Mouse (Mus musculus) liver, embryonic 13.5 days (tissue): ENCODE results near the gene Gm4858. TPM values are rescaled to one million over a fixed set of nuclear protein-coding genes. Genes with fewer than 3 reads are reported as not detected.

Experiments
- ATAC-seq: fragments of 200-750 bp; cut with Nextera tagmentation; 2 replicates; pipeline ENCODE4 v1.8.0; 2017; ENCODE audit warnings: low read depth, mild to moderate bottlenecking, moderate number of reproducible peaks, moderate library complexity
- DNase-seq: peaks from one replicate; pipeline ENCODE4 v3.0.0; 2022
- H3K27ac ChIP-seq: fragments of 300-500 bp; sonication (generic); 2 replicates; pipeline ENCODE4 v1.5.1; 2015; ENCODE audit warnings: moderate library complexity, mild to moderate bottlenecking, inconsistent platforms
- H3K27me3 ChIP-seq: fragments of 300-500 bp; sonication (generic); 2 replicates; pipeline ENCODE4 v1.6.1; 2015; ENCODE audit warnings: mild to moderate bottlenecking, inconsistent platforms
- H3K36me3 ChIP-seq: fragments of 300-500 bp; sonication (generic); 2 replicates; pipeline ENCODE4 v1.6.1; 2015; ENCODE audit warnings: mild to moderate bottlenecking, inconsistent platforms
- H3K4me1 ChIP-seq: fragments of 300-500 bp; sonication (generic); replicated peaks from 2 replicates; pipeline ENCODE4 v1.6.1; 2015; ENCODE audit warnings: inconsistent platforms
- H3K4me2 ChIP-seq: fragments of 300-500 bp; sonication (generic); 2 replicates; pipeline ENCODE4 v1.6.1; 2015; ENCODE audit warnings: inconsistent platforms, mild to moderate bottlenecking, moderate library complexity
- H3K4me3 ChIP-seq: fragments of 300-500 bp; sonication (generic); replicated peaks from 2 replicates; pipeline ENCODE4 v1.5.1; 2015; ENCODE audit warnings: mild to moderate bottlenecking, inconsistent platforms
- H3K9ac ChIP-seq: fragments of 300-500 bp; sonication (generic); 2 replicates; pipeline ENCODE4 v1.6.1; 2015; ENCODE audit warnings: mild to moderate bottlenecking, inconsistent platforms
- H3K9me3 ChIP-seq: fragments of 300-500 bp; sonication (generic); replicated peaks from 2 replicates; pipeline ENCODE4 v1.6.1; 2016; ENCODE audit warnings: inconsistent platforms
- WGBS: fragments of 180-500 bp; shearing (Covaris S2); methylation state at CpG from one replicate; pipeline ENCODE4 v1.1.7; 2015; ENCODE audit not compliant: insufficient replicate concordance; 5-methylcytosine and 5-hydroxymethylcytosine counted together
- polyA plus RNA-seq: library from polyadenylated mRNA; unstranded; fragments of >200 nt; fragmentation: Nextera tagmentation; extraction: Ambion mirVana; gene quantifications from 2 replicates; pipeline ENCODE4 v1.2.1, GENCODE M21; 2015

The Gm4858 gene
- polyA plus RNA-seq, 1 experiment from 2014 or later, result not detected

DNA sequence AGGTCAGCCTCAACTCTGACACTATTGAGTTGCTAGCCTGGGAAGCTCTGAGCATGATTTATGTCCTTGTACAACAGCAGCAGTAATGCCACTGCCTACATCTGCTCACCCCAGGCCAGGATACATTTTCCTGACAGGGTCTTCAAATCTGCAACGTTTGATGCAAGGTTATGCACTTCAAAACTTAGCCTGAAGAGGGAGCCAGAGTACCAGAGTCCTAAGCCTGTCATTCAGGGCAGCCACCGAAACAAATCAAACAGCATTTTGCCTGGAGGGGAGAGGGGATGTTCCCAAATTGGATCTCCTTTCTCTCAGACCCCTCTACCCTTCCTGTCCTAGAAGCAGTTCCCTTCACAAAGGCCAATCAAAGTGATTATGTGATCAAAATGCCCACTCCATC is 45.9 kb downstream of the Gm4858 start:
- no peak overlapping the region for H3K27ac ChIP-seq
- no peaks in the 10 kb centered on the region for H3K9me3 ChIP-seq
- no peaks in the 10 kb centered on the region for H3K4me1 ChIP-seq
- H3K36me3 ChIP-seq, result no peaks in the 10 kb centered on the region
- H3K4me2 ChIP-seq, result no peak overlapping the region
- no peak for ATAC-seq
- WGBS, result 4% methylated on average over 2 of the region's 2 CpGs
- H3K27me3 ChIP-seq, result no peaks in the 10 kb centered on the region
- DNase-seq, result no peak
- no peak overlapping the region for H3K4me3 ChIP-seq
- no peak overlapping the region for H3K9ac ChIP-seq

DNA sequence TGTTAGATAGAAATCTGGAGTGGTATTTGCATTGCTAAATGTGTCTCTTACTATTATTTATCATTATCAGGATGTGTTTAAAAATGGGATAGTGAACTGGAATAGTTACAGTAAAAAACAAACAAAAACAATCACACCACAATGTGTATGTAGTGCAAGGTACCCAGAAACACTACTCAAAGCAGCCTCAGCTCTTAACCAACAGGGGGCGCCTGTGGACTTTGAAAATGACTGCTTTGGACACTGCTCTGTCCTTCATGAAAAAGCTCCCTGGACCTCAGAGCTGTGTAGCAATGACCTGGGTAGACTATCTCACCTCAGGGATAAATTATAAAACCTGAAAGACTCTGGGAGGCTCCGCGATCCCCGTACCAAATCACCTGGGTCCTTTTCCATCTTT is 50.5 kb downstream of the Gm4858 start:
- no peak for ATAC-seq
- no peak for DNase-seq
- WGBS, result 42% methylated on average over 4 of the region's 4 CpGs

More for the DNA sequence above, 50.5 kb downstream of the Gm4858 start:
- Histone ChIP-seq H3K36me3 (no peaks in the 10 kb centered on the region), H3K9ac (no peak overlapping the region), H3K27me3 (no peaks in the 10 kb centered on the region), H3K9me3 (no peaks in the 10 kb centered on the region), H3K4me3 (no peak overlapping the region), H3K4me2 (no peak overlapping the region), H3K27ac (no peak overlapping the region), H3K4me1 (no peaks in the 10 kb centered on the region)

Other genes starting within 250 kb of the Gm4858 start
- gene Kprp, start 241.6 kb upstream of the Gm4858 start, polyA plus RNA-seq, result not detected in 2 replicates
- not detected in 2 replicates for gene Lce1l, start 217.5 kb upstream of the Gm4858 start, polyA plus RNA-seq
- gene 2310050C09Rik, start 198.6 kb upstream of the Gm4858 start, polyA plus RNA-seq, result not detected in 2 replicates
- not detected in 2 replicates for gene Lce3a, start 142.6 kb upstream of the Gm4858 start, polyA plus RNA-seq
- gene Lce3b, start 135.8 kb upstream of the Gm4858 start, polyA plus RNA-seq, result not detected in 2 replicates
- not detected in 2 replicates for gene Lce3c, start 124.3 kb upstream of the Gm4858 start, polyA plus RNA-seq
- not detected in 2 replicates for gene Lce3d, start 111.4 kb upstream of the Gm4858 start, polyA plus RNA-seq
- gene Lce3e, start 101.8 kb upstream of the Gm4858 start, polyA plus RNA-seq, result not detected in 2 replicates
- gene Lce3f, start 76.6 kb upstream of the Gm4858 start, polyA plus RNA-seq, result not detected in 2 replicates
- not detected in 2 replicates for gene Crct1, start 53.1 kb upstream of the Gm4858 start, polyA plus RNA-seq
- gene Lce1m, start 49.8 kb upstream of the Gm4858 start, polyA plus RNA-seq, result not detected in 2 replicates
- gene Crnn, start 76.0 kb downstream of the Gm4858 start, polyA plus RNA-seq, result not detected in 2 replicates
- gene Flg2, start 128.5 kb downstream of the Gm4858 start, polyA plus RNA-seq, result not detected in 2 replicates
- gene Flg, start 204.7 kb downstream of the Gm4858 start, polyA plus RNA-seq, result not detected in 2 replicates